Mouse (Mus musculus) gastrocnemius, postnatal 14 days (tissue): ENCODE measurements around the gene Ptprd. TPM values are rescaled to one million over a fixed set of nuclear protein-coding genes. Genes with fewer than 3 reads are reported as not detected.

ENCODE experiments used
- DNase-seq: peaks from one replicate; pipeline ENCODE4 v3.0.0; 2021; ENCODE audit warnings: mixed read lengths
- intact Hi-C: fragments of 180-260 bp; cut with DNase I; formaldehyde crosslinking; loops from one replicate; pipeline ENCODE4 v1.15.1; 2025; ENCODE audit warnings: low total_unique reads
- total RNA-seq, 2 experiments: library from RNA; stranded (reverse); gene quantifications; 2 replicates each; pipeline ENCODE4 v1.2.3; 2021

Ptprd gene
- total RNA-seq, 2 experiments from 2014 or later = 15.9 to 21.1 TPM

DNA sequence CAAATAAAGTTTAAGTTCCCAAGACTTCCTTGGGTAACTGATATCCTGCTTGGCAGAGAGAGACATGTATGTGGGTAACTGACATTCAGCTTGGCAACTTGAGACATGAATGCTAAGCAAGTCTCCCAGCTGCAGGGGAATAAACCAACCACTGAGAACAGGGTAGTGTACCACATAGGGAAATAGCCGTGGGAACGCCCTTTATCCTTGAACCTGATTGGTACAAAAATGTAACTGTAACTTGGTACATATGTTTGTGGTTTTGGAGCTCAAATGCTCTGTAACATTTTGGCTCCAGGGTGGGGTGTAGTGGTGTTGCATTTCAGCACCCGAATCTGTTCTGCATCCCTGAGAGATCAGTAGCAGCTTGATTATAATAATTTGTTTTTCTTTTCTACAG lies 1444.8 kb downstream of the Ptprd start:
- no peak for DNase-seq
- intact Hi-C loops = no loop called here

DNA sequence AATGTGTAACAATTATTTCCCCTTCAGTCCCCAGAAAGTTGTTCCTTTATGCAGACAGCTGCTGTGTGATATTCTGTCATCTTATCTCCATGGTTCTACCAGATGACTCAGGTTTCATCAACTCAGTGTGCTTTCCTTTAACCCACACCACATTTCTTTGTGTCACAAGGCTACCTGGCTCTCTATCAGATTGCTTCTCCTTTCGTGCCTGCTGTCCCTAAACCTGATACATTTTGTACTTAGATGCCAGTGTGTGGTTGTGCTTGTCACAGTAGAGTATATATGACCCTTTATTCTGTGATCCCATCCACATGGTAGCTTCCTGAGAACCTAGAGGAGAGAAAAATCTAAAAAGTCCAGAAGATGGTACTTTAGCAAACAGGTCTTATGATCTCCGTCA lies 1445.3 kb downstream of the Ptprd start:
- no peak for DNase-seq
- intact Hi-C loops = no loop called here

DNA sequence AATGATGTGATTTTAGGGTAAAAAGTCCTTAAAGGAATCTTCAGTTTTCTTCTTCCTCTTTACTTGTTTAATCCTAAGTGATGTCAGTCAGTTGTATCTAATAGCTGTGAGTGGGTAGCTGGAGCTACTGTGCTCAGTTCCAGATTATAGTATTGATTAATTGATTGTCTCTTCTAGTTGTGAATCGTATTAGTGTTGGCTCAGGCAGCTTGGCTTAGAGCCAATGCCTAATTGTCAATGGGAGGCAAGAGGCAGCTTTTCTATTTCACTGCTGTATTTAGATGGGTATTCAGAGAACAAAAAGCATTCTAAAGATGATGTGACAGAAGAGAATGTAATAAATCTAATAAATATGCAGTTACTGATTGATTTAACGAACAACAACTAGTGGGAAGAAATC lies 1461.1 kb downstream of the Ptprd start:
- DNase-seq = no peak
- intact Hi-C loops = no loop called here

DNA sequence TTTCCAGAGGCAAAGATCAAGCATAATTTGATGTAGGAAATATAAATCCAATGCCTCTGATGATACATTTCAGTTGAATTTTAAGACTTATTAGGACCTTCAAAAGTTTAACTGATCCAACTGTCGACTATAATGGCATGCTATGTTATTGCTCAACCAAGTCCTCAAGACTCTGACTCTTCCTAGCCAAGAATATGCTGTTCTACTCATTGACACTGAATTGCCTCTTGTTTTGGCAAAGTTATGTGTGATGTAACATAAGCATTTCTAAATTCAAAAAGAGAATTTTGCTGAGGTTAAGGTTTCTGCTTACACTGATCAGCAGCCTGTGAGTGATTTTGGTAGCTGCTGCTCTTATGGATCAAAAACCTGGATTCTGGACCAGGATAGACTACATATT lies 1475.9 kb downstream of the Ptprd start:
- intact Hi-C loops = no loop called here
- DNase-seq = no peak

DNA sequence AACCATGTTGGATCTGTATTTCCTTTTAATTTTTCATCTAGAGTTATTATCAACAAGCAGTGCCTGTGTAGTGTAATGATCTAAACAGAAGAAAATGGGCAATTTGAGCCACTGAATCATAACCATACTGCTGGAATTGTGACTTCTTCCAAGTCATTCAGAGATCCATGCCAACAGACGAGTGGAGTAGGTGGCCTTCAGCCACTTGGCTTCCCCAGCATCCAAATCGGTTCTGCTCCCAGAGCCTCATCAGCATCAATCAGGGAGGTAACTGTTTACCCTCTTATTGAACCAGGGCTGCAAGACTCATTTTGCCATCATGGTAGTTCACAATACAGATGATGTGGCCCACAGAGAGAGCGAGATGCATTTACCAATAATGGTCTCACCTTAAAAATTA lies 1536.0 kb downstream of the Ptprd start:
- intact Hi-C loops = no loop called here
- DNase-seq = no peak

DNA sequence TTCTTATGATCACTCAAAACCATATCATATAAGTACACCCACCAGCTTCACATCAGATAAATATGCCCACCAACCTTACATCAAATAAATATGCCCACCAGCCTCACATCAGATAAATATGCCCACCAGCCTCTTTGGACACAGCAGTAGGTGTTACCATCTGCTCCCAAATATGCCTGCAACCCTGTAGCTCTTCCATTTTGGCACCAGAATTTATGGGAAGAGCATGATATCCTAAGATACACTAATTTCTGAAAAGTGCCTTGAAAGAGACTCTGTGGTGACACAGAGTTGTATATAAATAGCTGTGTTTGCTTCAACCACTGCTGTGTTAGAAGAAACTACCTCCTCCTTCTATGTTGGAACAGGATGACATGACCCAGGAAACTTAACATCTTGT lies 1538.5 kb downstream of the Ptprd start:
- no peak for DNase-seq
- intact Hi-C loops = no loop called here

DNA sequence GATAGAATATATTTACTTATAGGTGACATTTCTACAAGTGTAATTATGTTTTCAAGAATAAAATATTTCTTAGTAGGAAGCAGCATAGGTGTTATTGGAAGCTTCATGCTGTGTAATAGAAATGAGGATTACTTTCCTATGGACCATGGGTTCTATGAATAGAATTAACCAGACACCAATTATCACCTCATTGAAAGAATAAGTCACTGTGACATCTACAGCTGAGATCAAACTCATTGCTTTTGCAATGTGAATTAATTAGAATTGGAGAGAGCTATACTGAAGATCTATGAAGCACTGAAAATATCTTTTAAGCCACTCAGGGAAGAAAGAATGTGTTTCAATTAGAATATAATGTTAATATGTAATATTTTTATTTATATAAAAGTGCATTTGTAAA lies 1539.1 kb downstream of the Ptprd start:
- intact Hi-C loops = no loop called here

DNA sequence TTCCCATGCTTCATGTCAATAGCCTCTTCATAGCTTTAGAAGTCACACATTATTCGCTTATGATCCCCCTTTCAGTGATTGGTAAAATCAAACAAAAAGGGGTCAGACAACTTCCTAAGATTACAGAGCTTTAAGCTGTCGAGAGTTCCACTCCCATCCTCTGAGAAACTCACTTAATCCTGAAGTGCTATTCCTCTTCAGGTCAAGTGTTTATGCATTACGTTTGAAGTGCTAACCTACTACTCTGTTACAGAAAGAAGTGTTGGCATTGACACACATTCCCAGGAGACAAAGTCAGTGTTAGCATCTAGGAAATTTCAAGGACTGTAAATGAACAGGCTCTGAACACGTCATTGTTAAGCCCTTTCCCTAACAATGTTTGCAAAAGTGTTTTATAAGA lies 1550.0 kb downstream of the Ptprd start:
- intact Hi-C loops = no loop called here
- DNase-seq = no peak

More for the DNA sequence above, 1539.1 kb downstream of the Ptprd start:
- DNase-seq = no peak

DNA sequence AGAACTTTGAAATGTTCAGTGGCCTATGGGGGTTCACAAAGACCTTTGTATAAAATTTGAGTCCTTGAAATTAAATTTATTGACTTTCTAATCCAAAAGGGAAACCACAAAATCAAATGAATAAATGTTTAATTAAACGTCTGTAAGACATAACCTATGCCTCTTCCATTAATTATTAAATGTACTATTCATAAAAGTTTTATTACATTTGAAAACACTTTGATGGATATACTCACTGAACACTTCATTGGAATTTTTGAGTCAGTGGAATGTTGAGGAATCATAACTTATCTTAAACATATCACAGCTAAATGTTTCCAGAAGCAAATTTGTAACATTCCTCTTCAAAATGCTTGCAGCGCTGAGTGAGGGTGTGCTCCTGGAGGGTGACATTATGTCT lies 1551.6 kb downstream of the Ptprd start:
- DNase-seq = no peak
- intact Hi-C loops = no loop called here

DNA sequence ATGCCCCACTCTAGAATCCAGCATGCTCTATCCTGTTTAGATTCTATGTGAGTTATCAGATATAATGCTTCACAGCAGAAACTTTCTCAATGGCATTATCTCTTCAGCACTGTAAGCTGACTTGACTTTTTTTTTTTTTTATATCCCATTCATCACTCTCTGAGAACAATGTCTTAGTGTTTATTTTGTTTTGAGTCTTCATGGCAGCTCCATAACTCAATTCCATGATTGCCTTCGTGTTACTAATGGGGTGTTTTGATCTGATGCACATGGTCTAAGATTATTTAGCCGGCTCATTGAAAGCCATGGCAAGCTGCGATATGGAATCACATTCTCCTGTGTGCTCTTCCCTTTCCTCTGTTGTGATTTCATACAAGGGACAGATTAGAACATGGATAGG lies 1555.0 kb downstream of the Ptprd start:
- intact Hi-C loops = no loop called here
- no peak for DNase-seq

DNA sequence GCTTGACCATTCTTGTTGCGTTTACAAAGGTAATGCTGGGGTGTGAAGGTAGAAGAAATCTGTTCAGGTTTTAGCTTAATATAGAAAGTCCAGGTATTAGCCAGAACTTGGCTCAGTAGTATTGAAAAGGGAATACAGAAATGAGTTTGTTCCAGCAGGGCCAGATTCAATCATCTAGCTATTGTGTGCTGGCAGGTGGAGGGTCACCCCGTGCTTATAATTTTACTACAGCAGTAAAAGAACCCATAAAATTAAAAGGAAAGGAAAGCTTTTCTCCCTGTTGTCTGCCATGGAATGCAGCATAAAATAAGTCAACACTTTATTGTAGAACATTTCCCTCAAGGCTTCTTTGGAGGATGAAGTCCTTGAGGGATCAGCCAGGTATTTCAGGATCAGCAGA lies 1558.8 kb downstream of the Ptprd start:
- intact Hi-C loops = no loop called here
- no peak for DNase-seq

DNA sequence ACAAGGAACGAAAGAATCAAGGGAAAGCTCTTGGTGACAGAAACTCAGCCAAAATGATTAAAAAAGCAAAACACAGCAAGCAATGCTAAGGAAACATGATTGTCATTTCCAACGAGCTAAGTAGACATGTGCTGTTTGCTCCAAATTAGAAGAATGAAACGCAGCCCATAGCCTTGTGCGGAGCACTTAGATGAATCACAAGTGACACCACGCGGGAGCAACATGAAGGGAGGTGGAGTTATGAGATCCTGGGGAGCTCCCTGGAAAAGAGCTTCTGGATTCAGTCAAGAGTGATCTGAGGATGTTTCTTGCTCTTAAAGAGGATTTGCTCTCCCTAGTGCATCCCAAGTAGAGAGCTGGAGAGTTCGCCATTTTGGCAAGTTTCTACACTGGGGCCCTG lies 1590.0 kb downstream of the Ptprd start:
- intact Hi-C loops = no loop called here
- DNase-seq = peak; percentile 4

DNA sequence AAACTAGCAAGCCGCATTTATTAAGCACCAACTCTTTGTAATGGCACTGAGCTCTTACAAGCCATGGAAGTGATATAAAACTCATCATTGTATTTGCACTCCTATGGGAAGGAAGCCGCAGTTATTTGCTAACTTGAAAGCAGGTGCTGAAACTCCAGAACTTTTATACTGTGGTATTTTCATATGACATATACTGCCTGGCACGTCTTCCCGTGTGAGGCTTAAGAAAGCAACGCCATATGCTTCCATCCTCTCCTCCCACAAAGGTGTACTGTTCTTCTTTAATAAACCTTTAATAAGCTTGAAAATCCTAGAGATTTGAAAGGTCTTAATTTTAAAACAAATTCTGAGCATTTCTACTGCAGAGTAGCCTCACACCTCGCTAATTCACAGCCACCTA lies 1595.1 kb downstream of the Ptprd start:
- intact Hi-C loops = no loop called here
- DNase-seq = no peak

DNA sequence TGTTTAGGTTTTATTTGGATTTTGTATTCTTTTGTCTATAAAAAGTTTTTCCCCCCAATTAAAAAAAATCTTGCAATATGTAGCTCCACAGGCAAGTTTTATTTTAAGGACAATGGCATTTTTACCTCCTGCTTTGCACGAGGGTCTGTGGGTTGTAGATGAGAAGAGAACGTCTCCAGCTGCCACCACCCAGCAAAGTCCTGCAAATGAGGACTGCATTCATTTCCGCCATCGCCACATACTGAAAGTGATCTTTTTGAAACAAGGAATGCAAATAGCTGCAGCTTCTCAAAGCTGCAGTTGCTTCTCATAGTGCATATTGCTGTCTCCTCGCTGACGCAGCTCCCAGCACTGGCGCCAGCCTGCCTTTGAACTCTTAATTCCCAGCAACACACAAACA lies 1603.5 kb downstream of the Ptprd start:
- DNase-seq = no peak
- intact Hi-C loops = no loop called here

DNA sequence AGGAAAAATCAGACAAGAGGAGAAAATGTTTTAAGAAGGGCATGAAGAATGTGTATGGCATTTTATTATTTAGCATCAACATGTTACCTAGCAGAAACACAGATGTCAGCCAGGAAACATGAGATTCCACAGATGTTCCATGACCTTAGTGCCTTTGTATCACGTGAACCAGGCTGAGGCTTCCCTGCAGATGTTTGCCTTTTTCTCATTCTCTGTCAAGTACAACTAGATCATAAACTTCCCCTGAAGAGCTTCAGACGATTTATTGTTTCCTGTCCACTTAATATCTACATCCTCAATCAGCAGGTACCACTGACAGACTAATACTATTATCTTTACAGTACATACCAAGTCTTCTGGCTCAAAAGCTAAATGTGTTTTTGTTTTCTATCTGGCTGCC lies 1605.0 kb downstream of the Ptprd start:
- no peak for DNase-seq
- intact Hi-C loops = no loop called here

DNA sequence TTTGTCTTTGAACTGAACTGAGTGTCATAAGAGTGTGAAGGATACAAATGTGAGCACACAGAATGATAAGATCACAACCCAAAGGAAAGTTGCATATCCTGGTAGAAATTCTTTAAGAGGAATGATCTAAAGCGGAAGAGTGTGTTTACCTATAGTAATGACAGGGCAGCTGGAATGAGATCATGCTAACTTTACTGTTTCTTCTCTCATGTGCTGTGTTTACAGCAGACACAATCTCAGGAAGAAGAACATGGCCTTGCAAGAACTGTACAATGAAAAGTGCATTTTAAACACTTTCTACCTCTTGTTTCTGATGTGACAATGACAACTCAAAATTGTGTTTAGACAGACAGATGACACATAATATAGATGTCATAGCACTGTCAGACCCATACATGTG lies 1621.0 kb downstream of the Ptprd start:
- intact Hi-C loops = no loop called here
- no peak for DNase-seq

DNA sequence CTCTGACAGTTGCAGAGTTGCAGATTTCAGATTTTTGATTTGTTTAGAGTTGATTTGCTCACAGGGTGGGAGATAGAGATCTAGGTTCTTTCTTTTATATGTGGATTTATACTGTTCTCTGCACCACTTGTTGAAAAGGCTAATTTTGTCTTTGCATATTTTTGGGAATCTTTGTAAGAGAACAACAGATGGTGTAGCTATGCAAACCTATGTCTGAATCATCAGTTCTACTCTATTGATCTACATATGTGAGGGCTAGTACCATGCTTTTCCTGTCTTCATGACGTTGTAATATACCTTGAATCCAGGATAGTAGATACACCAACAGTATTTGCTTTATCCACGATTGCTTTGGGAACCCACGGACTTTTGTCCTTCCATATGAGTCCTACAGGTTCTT lies 1628.7 kb downstream of the Ptprd start:
- intact Hi-C loops = no loop called here
- DNase-seq = no peak

DNA sequence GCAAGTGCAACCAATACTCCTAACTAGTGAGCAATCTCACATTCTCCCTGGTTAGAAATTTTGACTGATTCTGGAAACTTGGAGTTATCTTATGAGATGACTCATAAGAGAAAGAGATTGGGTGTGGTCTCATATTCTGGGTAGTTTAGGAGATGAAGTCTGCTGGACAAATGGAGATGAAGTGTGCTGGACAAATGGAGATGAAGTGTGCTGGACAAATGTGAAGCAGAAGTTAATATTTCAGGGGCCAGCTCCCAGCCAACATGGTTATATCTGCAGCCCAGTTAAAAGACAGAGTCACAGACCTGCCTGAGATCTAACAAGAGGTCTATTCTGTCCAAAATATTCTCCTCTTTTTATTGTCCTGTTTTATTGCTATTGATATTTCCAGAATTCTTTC lies 1645.8 kb downstream of the Ptprd start:
- DNase-seq = no peak
- intact Hi-C loops = no loop called here

DNA sequence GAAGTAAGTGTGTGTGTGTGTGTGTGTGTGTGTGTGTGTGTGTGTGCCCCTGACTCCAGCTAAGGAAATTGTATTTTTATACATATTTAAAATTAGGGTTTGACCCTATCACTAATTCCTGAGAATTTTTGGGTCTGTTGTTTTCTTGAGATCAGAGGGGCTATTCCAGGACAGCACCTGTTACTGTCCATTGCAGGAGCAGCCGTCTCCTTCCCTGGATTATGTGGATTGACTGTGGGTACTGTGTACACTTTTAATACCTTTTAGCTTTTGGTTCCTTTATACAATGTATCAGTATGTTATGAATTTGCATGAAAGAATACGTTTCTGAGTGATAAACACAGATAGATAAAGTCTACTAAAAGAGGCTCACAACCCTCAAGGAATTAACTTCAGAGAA lies 1670.0 kb downstream of the Ptprd start:
- no peak for DNase-seq
- intact Hi-C loops = no loop called here

DNA sequence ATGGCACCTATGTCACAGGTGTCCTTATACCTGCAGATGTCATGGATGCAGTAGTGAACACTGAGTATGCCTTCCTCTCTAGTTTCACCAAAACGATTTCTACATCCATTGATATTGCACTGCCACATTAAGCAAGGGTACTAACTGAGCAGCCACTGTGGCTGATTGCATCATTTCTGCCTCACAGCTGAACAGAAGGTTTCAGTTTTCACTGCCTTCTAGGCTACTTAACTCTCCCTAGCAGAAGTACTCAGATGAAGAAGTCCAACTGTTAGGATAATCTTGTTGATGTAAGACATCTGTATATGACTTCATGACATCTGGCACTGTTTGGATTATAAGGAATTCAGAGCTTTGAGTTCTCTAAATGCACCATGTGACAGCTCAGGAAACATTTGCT lies 1678.8 kb downstream of the Ptprd start:
- no peak for DNase-seq
- intact Hi-C loops = no loop called here

DNA sequence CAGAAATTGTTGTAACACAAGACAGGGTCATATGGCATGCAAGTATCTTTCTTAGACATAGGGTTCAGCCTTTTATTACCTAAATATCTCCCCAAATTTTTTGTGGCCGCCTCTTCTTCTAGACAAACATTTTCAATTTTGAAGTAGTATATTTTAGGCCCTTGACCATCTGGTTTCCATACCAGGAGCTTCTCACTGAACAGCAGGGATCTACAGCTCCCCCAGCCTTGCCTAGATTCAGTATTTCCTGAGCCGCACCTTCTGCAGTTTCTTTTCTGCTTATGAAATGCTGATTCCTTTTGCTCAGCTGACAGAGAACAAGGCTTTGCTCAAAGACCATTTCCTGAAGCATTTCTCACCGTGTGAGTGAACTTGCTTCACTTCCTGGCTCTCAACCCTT lies 1686.5 kb downstream of the Ptprd start:
- intact Hi-C loops = no loop called here
- DNase-seq = no peak

DNA sequence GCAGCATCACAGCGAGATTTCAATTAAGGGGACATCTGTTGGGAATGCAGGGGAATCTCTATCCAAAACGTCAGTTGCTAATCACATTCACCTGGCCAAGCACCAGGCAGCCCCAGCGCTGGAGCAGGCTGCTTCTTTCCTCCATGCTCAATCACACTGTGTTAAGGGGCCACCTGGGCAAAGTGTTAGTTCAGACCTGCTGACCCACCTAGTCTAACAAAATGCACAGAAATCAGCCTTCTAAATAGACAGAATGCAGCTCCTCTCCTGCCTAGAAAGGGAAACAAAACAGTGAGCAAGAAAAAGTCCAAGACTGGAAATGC lies 1708.5 kb downstream of the Ptprd start:
- intact Hi-C loops = no loop called here
- DNase-seq = no peak
